14 mouse cellular contexts compared by ENCODE assay signal in the genomic region with DNA sequence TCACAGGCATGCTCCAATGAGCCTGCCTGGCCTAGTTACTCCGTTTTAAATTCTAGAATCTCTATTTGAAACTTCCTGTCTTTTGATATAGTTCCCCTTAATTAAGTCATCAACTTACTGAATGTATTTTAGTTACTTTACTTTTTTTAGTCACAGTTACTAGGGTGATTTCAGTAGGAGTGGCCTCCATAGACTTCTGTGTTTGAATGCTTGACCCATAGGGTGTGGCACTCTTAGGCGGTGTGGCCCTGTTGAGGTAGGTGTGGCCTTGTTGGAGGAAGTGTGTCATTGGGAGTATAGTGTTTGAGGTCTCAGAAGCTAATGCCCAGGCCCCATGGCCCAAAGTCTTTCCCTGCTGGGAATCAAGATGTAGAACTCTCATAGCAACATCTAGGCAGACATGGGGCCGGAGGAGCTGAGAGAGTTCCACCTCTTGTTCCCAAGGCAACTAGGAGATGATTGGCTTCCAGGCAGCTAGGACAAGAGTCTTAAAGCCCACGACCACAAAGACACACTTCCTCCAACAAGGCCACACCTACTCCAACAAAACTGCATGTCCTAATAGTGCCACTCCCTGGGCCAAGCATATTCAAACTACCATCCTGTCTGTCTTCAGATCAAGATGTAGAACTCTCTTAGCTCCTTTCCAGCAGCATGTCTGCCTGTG. TPM values are rescaled to one million over a fixed set of nuclear protein-coding genes. Genes with fewer than 3 reads are reported as not detected.
DNase-seq lines count a peak whose midpoint lies in the region; ATAC-seq and TF ChIP-seq lines count a peak whose summit lies in the region.
"Had no signal": no experiment of that assay in that cellular context is flagged by ENCODE, and none has a peak within 500 bp of the region (broad histone marks: within the 10 kb centered on the region; RNA-seq: fewer than 3 reads in every experiment).

No protein-coding gene starts in this region.

- no peaks in the 10 kb centered on the region for H3K36me3 ChIP-seq in ES-Bruce4 (ENCODE audit: control insufficient read depth, insufficient read depth, low read length, poor library complexity, severe bottlenecking)
- H3K36me3 ChIP-seq in midbrain, embryonic 16.5 days (ENCODE audit: control insufficient read depth, insufficient read depth, low read length): peaks cover 12% of the 10 kb centered on the region
- H3K36me3 ChIP-seq: stomach, embryonic 15.5 days had no signal

- no peaks in the 10 kb centered on the region for H3K4me1 ChIP-seq in ES-Bruce4 (ENCODE audit: control insufficient read depth, insufficient read depth, low read length)
- no peaks in the 10 kb centered on the region for H3K4me1 ChIP-seq in midbrain, embryonic 16.5 days (ENCODE audit: control insufficient read depth, insufficient read depth, low read length)
- H3K4me1 ChIP-seq: forebrain, embryonic 15.5 days; lung, embryonic 15.5 days; stomach, embryonic 15.5 days had no signal

- peak; percentile 34 for DNase-seq in 3134 (ENCODE audit: extremely low read depth, insufficient read length, low spot score)
- DNase-seq in induced T-regulatory cell, adult 2 months (ENCODE audit: low read depth): peak; percentile 47
- DNase-seq in retina, postnatal 1 day: no peak
- no peak for DNase-seq in testis, postnatal 10 days (ENCODE audit: low spot score)
- no peak for DNase-seq in right cerebral cortex, postnatal 4 days
- DNase-seq: layer of hippocampus, adult 9-11 months had no signal

- no peaks in the 10 kb centered on the region; the same call in 1 of the 2 replicates for H3K9me3 ChIP-seq in ES-Bruce4 (replicated peaks; ENCODE audit: control insufficient read depth, insufficient read depth, low read length, poor library complexity, severe bottlenecking)
- no peaks in the 10 kb centered on the region for H3K9me3 ChIP-seq in midbrain, embryonic 16.5 days (replicated peaks; ENCODE audit: control insufficient read depth, low read length, poor library complexity, severe bottlenecking)
- H3K9me3 ChIP-seq: forebrain, embryonic 15.5 days; lung, embryonic 15.5 days; stomach, embryonic 15.5 days had no signal

- peak overlapping the region; percentile 93 for H3K27ac ChIP-seq in ES-Bruce4 (ENCODE audit: insufficient read depth, low read length)
- no peak overlapping the region for H3K27ac ChIP-seq in midbrain, embryonic 16.5 days (ENCODE audit: low read length)
- H3K27ac ChIP-seq: forebrain, embryonic 15.5 days; heart, adult 2 months; hindbrain, postnatal 0 days; lung, embryonic 15.5 days; stomach, embryonic 15.5 days had no signal

- no peak overlapping the region for H3K9ac ChIP-seq in ES-Bruce4 (ENCODE audit: low read depth, poor library complexity, severe bottlenecking)
- H3K9ac ChIP-seq in midbrain, embryonic 16.5 days (ENCODE audit: low read depth, low read length): no peak overlapping the region
- H3K9ac ChIP-seq: forebrain, embryonic 15.5 days; lung, embryonic 15.5 days; stomach, embryonic 15.5 days had no signal

- no peak for TF ChIP-seq EP300 in ES-Bruce4 (IDR thresholded peaks at IDR 0.05; ENCODE audit: insufficient read depth, low read depth, low read length)

- WGBS in midbrain, embryonic 16.5 days: 70% methylated on average over 4 of the region's 4 CpGs

- no peak for TF ChIP-seq POLR2A in ES-Bruce4 (IDR thresholded peaks at IDR 0.05; ENCODE audit: insufficient read depth, low read length)

- H3K4me3 ChIP-seq in ES-Bruce4 (ENCODE audit: low read depth, low read length): no peak overlapping the region
- H3K4me3 ChIP-seq in midbrain, embryonic 16.5 days (ENCODE audit: low read depth, low read length): no peak overlapping the region
- H3K4me3 ChIP-seq: forebrain, embryonic 15.5 days; heart, adult 2 months; lung, embryonic 15.5 days; stomach, embryonic 15.5 days had no signal

- no peak overlapping the region for H3K4me2 ChIP-seq in midbrain, embryonic 16.5 days (ENCODE audit: low read length)
- H3K4me2 ChIP-seq: forebrain, embryonic 15.5 days; lung, embryonic 15.5 days; stomach, embryonic 15.5 days had no signal

- no peak for TF ChIP-seq CTCF in ES-Bruce4 (IDR thresholded peaks at IDR 0.05; ENCODE audit: low read depth, low read length)

- no peaks in the 10 kb centered on the region for H3K27me3 ChIP-seq in ES-Bruce4 (ENCODE audit: control insufficient read depth, insufficient read depth, low read length, poor library complexity, severe bottlenecking)
- H3K27me3 ChIP-seq in midbrain, embryonic 16.5 days (ENCODE audit: control insufficient read depth, insufficient read depth, low read depth, low read length): no peaks in the 10 kb centered on the region
- H3K27me3 ChIP-seq: forebrain, embryonic 15.5 days; lung, embryonic 15.5 days; stomach, embryonic 15.5 days had no signal

- peak; percentile 93 for ATAC-seq in megakaryocyte, adult 5-6 weeks (ENCODE audit: poor library complexity, severe bottlenecking)
- ATAC-seq in midbrain, embryonic 16.5 days: no peak
- ATAC-seq: forebrain, embryonic 15.5 days; hindbrain, postnatal 0 days had no signal

RNA-seq across cellular contexts. Expression of a gene that starts 11.7 kb away (rescaled TPM):
- polyA plus RNA-seq in ES-Bruce4 (2011; ENCODE audit: insufficient read depth, insufficient read length, low read depth, missing spikeins): 32.7 and 38.1 TPM in 2 replicates
- 31.3 and 40.4 TPM in 2 replicates for total RNA-seq in megakaryocyte, adult 5-6 weeks (2015)
- total RNA-seq in megakaryocyte, adult 5-6 weeks (2017): 22.8 and 23.9 TPM in 2 replicates
- 4.7 and 7.7 TPM in 2 replicates for polyA plus RNA-seq in midbrain, embryonic 16.5 days (2015; fragmentation: Nextera tagmentation; extraction: Ambion mirVana)

RNA-seq across cellular contexts. Expression of a gene that starts 11.8 kb away (rescaled TPM):
- 12.6 and 13.1 TPM in 2 replicates for polyA plus RNA-seq in ES-Bruce4 (2011; ENCODE audit: insufficient read depth, insufficient read length, low read depth, missing spikeins)
- 31.1 and 40.9 TPM in 2 replicates for total RNA-seq in megakaryocyte, adult 5-6 weeks (2015)
- 32.6 and 34.4 TPM in 2 replicates for total RNA-seq in megakaryocyte, adult 5-6 weeks (2017)
- 28.9 and 30.5 TPM in 2 replicates for polyA plus RNA-seq in midbrain, embryonic 16.5 days (2015; fragmentation: Nextera tagmentation; extraction: Ambion mirVana)

RNA-seq across cellular contexts. Expression of a gene that starts 27.8 kb away (rescaled TPM):
- polyA plus RNA-seq in ES-Bruce4 (2011; ENCODE audit: insufficient read depth, insufficient read length, low read depth, missing spikeins): 79.5 and 95.5 TPM in 2 replicates
- total RNA-seq in megakaryocyte, adult 5-6 weeks (2015): 41.6 and 47.0 TPM in 2 replicates
- 32.6 and 41.0 TPM in 2 replicates for total RNA-seq in megakaryocyte, adult 5-6 weeks (2017)
- polyA plus RNA-seq in midbrain, embryonic 16.5 days (2015; fragmentation: Nextera tagmentation; extraction: Ambion mirVana): 75.0 and 78.6 TPM in 2 replicates

Comparison
In these comparisons a context has a peak if more than half of its experiments do, and no peak if none do; other contexts are left out.
1. DNase-seq: peak in 3134 (single experiment) and induced T-regulatory cell, adult 2 months (single experiment); none in retina, postnatal 1 day (single experiment), testis, postnatal 10 days (single experiment) and right cerebral cortex, postnatal 4 days (single experiment).